Mouse (Mus musculus) hindbrain, embryonic 15.5 days (tissue): ENCODE results near the gene Gm14190. TPM values are rescaled to one million over a fixed set of nuclear protein-coding genes. Genes with fewer than 3 reads are reported as not detected.
"Not testable (repeated sequence)": the region's sequence is repeated elsewhere in the genome, so short reads cannot be mapped to it uniquely, and the experiment has no call there.

Source experiments
- ATAC-seq: fragments of 200-750 bp; cut with Nextera tagmentation; 2 replicates; pipeline ENCODE4 v1.8.0; 2017; ENCODE audit warnings: low read depth, moderate number of reproducible peaks, moderate TSS enrichment; ENCODE audit not compliant: low FRiP score
- H3K27ac ChIP-seq: fragments of 300-500 bp; sonication (generic); replicated peaks from 2 replicates; pipeline ENCODE4 v1.5.1; 2015; ENCODE audit warnings: mild to moderate bottlenecking, inconsistent platforms
- H3K27me3 ChIP-seq: fragments of 300-500 bp; sonication (generic); 2 replicates; pipeline ENCODE4 v1.6.1; 2015; ENCODE audit warnings: control low read depth, inconsistent platforms
- H3K36me3 ChIP-seq: fragments of 300-500 bp; sonication (generic); 2 replicates; pipeline ENCODE4 v1.6.1; 2015; ENCODE audit warnings: control low read depth, inconsistent platforms
- H3K4me1 ChIP-seq: fragments of 300-500 bp; sonication (generic); replicated peaks from 2 replicates; pipeline ENCODE4 v1.6.1; 2015; ENCODE audit warnings: control low read depth, inconsistent platforms
- H3K4me2 ChIP-seq: fragments of 300-500 bp; sonication (generic); 2 replicates; pipeline ENCODE4 v1.6.1; 2015; ENCODE audit warnings: moderate library complexity, mild to moderate bottlenecking, inconsistent platforms
- H3K4me3 ChIP-seq: fragments of 300-500 bp; sonication (generic); 2 replicates; pipeline ENCODE4 v1.5.1; 2015; ENCODE audit warnings: mild to moderate bottlenecking, inconsistent platforms
- H3K9ac ChIP-seq: fragments of 300-500 bp; sonication (generic); 2 replicates; pipeline ENCODE4 v1.6.1; 2015; ENCODE audit warnings: inconsistent platforms
- H3K9me3 ChIP-seq: fragments of 300-500 bp; sonication (generic); 2 replicates; pipeline ENCODE4 v1.6.1; 2016; ENCODE audit warnings: control low read depth, inconsistent platforms
- WGBS: fragments of 180-500 bp; shearing (Covaris S2); methylation state at CpG from one replicate; pipeline ENCODE4 v1.1.7; 2015; 5-methylcytosine and 5-hydroxymethylcytosine counted together
- polyA plus RNA-seq: library from polyadenylated mRNA; unstranded; fragments of >200 nt; fragmentation: Nextera tagmentation; extraction: Ambion mirVana; gene quantifications from 2 replicates; pipeline ENCODE4 v1.2.1, GENCODE M21; 2015

Gene Gm14190
- not detected in 2 replicates for polyA plus RNA-seq

DNA sequence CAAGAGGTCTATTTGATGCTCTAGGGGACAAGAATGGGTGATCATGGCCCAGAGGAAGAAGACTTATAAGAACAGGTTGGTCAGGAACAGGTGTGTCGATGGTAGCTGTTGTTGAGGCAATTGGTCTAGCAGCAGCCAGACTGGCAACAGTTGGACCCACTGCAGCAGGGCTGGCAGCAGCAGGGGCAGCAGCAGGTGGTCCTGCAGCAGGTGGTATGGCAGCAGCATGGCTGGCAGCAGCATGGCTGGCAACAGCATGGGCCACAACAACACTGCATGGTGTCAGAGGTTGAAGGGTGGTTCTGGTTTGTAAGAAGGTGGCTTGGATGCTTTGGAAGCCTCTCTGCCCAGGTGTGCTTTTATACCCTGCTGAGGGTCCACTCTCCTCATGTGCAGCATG lies at the start of gene Gm14190:
Gene Gm14190 (minus strand): TSS at position 278 of the 400 bp plus-strand sequence.
- Histone ChIP-seq H3K27ac (no peak within 1 kb of the TSS), H3K27me3 (no peaks in the 10 kb centered on the region), H3K36me3 (no peaks in the 10 kb centered on the region), H3K4me3 (no peak within 1 kb of the TSS), H3K9me3 (no peaks in the 10 kb centered on the region), H3K9ac (no peak within 1 kb of the TSS), H3K4me2 (no peak within 1 kb of the TSS), H3K4me1 (no peaks in the 10 kb centered on the region)
- WGBS = 83% methylated on average over 1 of the region's 1 CpGs
- ATAC-seq = no peak

DNA sequence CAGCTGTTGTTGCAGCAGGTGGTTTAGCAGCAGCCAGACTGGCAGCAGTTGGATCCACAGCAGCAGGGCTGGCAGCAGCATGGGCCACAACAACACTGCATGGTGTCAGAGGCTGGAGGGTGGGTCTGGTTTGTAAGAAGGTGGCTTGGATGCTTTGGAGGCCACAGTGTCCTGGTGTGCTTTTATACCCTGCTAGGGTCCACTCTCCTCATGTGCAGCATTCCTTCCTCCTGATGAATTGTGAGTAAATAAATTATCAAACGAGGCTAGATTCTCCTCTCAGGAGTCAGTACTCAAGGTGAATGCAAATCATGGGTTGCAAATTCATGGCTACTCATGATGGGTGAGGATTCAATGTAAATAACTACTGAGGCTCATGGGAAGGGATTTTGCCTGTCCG lies 43.6 kb upstream of the Gm14190 start, which contains the start of gene Gm14180:
Gene Gm14180 (minus strand): TSS at position 101 of the 400 bp plus-strand sequence.
- no peak for ATAC-seq
- Histone ChIP-seq H3K4me3 (no peak within 1 kb of the TSS), H3K4me2 (no peak within 1 kb of the TSS), H3K4me1 (no peaks in the 10 kb centered on the region), H3K9ac (no peak within 1 kb of the TSS), H3K27ac (no peak within 1 kb of the TSS), H3K36me3 (no peaks in the 10 kb centered on the region), H3K9me3 (no peaks in the 10 kb centered on the region), H3K27me3 (no peaks in the 10 kb centered on the region)
- 48% methylated on average over 2 of the region's 2 CpGs for WGBS

DNA sequence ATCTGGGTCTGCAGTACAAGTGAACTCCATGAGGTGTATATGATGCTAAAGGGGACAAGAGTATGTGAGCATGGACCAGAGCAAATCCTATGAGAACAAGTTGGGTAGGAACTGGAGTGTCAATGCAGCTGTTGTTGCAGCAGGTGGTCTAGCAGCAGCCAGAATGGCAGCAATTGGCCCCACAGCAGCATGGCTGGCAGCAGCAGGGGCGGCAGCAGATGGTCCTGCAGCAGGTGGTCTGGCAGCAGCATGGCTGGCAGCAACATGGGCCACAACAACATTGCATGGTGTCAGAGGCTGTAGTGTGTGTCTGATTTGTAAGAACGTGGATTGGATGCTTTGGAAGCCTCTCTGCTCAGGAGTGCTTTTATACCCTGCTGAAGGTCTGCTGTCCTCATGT lies 33.5 kb upstream of the Gm14190 start:
- no peak for ATAC-seq
- Histone ChIP-seq H3K4me3 (no peak overlapping the region), H3K4me2 (no peak overlapping the region), H3K27me3 (no peaks in the 10 kb centered on the region), H3K27ac (no peak overlapping the region), H3K9ac (no peak overlapping the region), H3K4me1 (no peaks in the 10 kb centered on the region), H3K36me3 (no peaks in the 10 kb centered on the region), H3K9me3 (no peaks in the 10 kb centered on the region)
- WGBS = 78% methylated on average over 2 of the region's 2 CpGs

DNA sequence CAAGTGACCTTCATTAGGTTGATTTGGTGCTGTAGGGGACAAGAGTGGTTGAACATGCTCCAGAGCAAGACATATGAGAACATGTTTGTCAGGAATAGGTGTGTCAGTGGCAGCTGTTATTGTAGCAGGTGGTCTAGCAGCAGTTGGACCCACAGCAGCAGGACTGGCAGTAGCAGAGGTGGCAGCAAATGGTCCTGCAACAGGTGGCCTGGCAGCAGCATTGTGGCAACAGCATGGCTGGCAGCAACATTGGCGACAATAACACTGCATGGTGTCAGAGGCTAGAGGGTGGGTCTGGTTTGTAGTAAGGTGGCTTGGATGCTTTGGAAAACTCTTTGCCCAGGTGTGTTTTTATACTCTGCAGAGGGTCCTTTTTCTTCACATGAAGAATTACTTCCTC lies 28.2 kb upstream of the Gm14190 start:
- Histone ChIP-seq H3K4me2 (no peak overlapping the region), H3K4me3 (no peak overlapping the region), H3K4me1 (no peaks in the 10 kb centered on the region), H3K36me3 (no peaks in the 10 kb centered on the region), H3K9ac (no peak overlapping the region), H3K27ac (no peak overlapping the region), H3K9me3 (no peaks in the 10 kb centered on the region), H3K27me3 (no peaks in the 10 kb centered on the region)
- WGBS = 94% methylated on average over 1 of the region's 1 CpGs
- ATAC-seq = no peak

DNA sequence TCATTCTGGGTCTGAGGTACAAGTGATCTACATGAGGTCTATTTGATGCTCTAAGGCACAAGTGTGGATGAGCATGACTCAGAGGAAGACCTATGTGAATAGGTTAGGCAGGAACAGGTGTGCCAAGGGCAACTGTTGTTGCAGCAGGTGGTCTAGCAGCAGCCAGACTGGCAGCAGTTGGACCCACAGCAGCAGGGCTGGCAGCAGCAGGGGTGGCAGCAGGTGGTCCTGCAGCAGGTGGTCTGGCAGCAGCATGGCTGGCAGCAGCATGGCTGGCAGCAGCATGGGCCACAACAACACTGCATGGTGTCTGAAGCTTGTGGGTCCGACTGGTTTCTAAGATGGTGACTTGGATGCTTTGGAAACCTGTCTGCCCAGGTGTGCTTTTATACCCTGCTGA lies 5.3 kb downstream of the Gm14190 start:
- not testable (repeated sequence) for H3K4me2 ChIP-seq, H3K27ac ChIP-seq, H3K9me3 ChIP-seq, H3K9ac ChIP-seq, H3K27me3 ChIP-seq, H3K4me1 ChIP-seq, ATAC-seq, H3K4me3 ChIP-seq, H3K36me3 ChIP-seq
- WGBS = 75% methylated on average over 1 of the region's 1 CpGs

DNA sequence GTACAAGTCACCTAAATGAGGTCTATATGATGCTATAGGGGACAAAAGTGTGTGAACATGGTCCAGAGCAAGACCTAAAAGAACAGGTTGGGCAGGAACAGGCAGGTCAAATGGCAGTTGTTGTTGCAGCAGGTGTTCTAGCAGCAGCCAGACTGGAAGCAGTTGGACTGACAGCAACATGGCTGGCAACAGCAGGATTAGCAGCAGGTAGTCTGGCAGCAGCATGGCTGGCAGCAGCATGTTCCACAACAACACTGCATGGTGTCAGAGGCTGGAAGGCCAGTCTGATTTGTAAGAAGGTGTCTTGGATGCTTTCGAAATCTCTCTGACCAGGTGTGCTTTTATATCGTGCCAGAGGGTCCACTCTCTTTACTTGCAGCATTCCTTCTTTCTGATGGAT lies 7.1 kb downstream of the Gm14190 start:
- no peak for ATAC-seq
- no peaks in the 10 kb centered on the region for H3K9me3 ChIP-seq
- 84% methylated on average over 2 of the region's 2 CpGs for WGBS

DNA sequence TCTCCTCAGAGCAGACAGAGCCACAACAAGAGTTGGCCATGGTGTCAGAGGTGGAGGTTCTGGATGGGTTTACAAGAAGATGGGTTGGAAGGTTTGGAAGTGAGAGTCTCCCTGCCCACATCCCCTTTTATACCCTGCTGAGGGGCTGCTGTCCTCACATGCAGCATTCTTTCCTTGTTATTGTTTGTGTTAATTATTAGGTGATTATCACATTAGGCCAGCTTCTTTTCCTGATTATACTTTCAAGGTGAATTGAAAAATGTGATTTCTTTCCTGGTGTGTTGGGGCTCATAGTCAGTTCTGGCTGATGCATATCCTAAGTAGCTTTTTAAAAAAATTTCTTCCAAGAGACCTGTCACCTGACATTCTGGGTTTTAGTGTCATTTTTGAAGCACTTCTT lies 24.7 kb downstream of the Gm14190 start, which contains the start of gene Krtap4-6:
Gene Krtap4-6 (minus strand): TSS at position 101 of the 400 bp plus-strand sequence.
- Histone ChIP-seq H3K36me3 (no peaks in the 10 kb centered on the region), H3K4me3 (no peak within 1 kb of the TSS), H3K9ac (no peak within 1 kb of the TSS), H3K4me2 (no peak within 1 kb of the TSS), H3K9me3 (no peaks in the 10 kb centered on the region), H3K27me3 (no peaks in the 10 kb centered on the region), H3K27ac (no peak within 1 kb of the TSS), H3K4me1 (no peaks in the 10 kb centered on the region)
- ATAC-seq = no peak

More for the DNA sequence above, 7.1 kb downstream of the Gm14190 start:
- H3K36me3 ChIP-seq = no peaks in the 10 kb centered on the region
- no peaks in the 10 kb centered on the region for H3K27me3 ChIP-seq
- no peaks in the 10 kb centered on the region for H3K4me1 ChIP-seq
- H3K27ac ChIP-seq = no peak overlapping the region
- H3K4me2 ChIP-seq = no peak overlapping the region
- no peak overlapping the region for H3K9ac ChIP-seq
- no peak overlapping the region for H3K4me3 ChIP-seq

DNA sequence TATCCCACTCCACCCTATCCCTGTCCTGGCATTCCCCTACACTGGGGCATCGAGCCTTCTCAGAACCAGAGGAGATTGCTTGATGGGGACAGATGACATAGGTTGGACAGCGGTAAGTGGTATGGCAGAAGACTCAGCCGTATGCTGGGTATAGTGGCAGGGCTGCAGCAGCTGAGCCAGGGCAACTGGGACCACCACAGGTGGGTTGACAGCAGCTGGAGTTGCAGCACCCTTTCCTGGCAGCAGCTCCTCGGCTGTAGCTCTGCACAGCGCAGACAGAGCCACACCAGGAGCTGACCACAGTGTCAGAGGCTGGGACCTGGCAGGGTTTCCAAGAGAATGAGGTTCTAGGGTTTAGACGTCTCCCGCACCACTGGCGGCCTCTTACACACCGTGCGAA lies 27.7 kb downstream of the Gm14190 start:
- no peak for ATAC-seq
- 85% methylated on average over 10 of the region's 10 CpGs for WGBS
- no peaks in the 10 kb centered on the region for H3K9me3 ChIP-seq

DNA sequence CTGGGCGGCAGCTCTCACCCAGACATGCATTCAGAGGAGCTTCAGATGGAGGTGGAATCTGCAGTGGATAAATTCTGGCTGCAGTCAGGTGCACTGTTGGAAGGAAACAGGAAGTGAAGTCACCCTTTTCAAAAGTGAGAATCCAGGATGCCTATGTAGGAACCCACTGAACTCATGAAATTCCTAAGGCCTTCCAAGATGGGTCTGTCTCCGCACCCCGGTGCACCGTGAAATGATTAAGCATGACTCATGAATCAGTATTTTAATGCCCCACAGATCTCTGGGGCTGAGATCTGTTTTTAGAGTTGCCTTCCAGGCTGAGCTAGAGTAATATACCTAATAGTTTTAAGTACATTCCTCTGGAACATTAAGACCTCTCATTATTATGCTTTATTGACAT lies 31.3 kb downstream of the Gm14190 start:
- no peak overlapping the region for H3K27ac ChIP-seq
- ATAC-seq = no peak
- no peak overlapping the region for H3K9ac ChIP-seq
- 91% methylated on average over 4 of the region's 4 CpGs for WGBS
- no peak overlapping the region for H3K4me2 ChIP-seq
- H3K4me1 ChIP-seq = no peaks in the 10 kb centered on the region
- no peaks in the 10 kb centered on the region for H3K27me3 ChIP-seq
- no peaks in the 10 kb centered on the region for H3K9me3 ChIP-seq
- no peak overlapping the region for H3K4me3 ChIP-seq
- no peaks in the 10 kb centered on the region for H3K36me3 ChIP-seq

More for the DNA sequence above, 27.7 kb downstream of the Gm14190 start:
- no peaks in the 10 kb centered on the region for H3K27me3 ChIP-seq
- no peaks in the 10 kb centered on the region for H3K4me1 ChIP-seq
- no peak overlapping the region for H3K27ac ChIP-seq
- no peaks in the 10 kb centered on the region for H3K36me3 ChIP-seq
- no peak overlapping the region for H3K4me3 ChIP-seq
- H3K9ac ChIP-seq = no peak overlapping the region
- no peak overlapping the region for H3K4me2 ChIP-seq

DNA sequence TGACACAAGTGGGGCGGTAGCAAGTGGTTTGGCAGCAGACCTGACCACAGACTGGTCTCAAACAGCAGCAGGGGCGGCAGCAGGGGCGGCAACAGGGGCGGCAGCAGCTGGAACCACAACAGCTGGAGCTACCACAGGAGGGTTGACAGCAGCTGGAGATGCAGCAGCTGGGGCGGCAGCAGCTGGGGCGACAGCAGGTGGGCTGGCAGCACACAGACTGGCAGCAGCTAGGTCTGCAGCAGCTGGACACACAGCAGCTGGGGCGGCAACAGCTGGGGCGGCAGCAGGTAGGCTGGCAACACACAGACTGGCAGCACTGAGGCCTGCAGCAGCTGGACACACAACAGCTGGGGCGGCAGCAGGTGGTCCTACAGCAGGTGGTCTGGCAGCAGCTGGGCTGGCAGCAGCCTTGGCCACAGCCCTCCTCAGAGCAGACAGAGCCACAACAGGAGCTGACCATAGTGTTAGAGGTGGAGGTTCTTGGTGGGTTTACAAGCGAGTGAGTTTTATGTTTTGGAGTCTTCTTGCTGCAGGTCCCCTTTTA lies 32.0 kb downstream of the Gm14190 start, which contains the start of gene Gm11563:
Gene Gm11563 (minus strand): TSS at position 494 of the 544 bp plus-strand sequence.
- not testable (repeated sequence) for H3K4me3 ChIP-seq, H3K4me2 ChIP-seq, H3K4me1 ChIP-seq, H3K36me3 ChIP-seq, H3K27ac ChIP-seq, ATAC-seq, H3K27me3 ChIP-seq, H3K9ac ChIP-seq, H3K9me3 ChIP-seq
- 71% methylated on average over 10 of the region's 10 CpGs for WGBS

DNA sequence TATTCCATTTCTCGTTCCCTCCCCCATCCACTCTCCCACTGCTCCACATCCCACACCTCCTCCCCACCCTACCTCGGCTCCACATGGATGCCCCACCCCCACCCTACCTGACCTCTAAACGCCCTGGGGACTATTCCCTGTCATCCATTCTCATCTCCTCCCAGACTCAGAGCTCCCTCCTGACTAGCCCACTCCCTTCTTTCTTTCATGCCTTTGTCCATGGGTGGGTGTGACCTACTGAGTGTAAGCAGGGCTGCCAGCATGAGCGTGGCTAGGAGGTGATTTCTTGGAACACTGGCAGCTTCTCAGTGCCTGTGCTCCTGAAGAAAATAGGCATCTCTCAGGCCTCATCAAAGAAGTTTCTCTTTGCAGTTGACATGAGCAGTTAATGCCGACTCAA lies 33.5 kb downstream of the Gm14190 start:
- H3K4me3 ChIP-seq = no peak overlapping the region
- H3K4me2 ChIP-seq = no peak overlapping the region
- no peak overlapping the region for H3K27ac ChIP-seq
- no peaks in the 10 kb centered on the region for H3K36me3 ChIP-seq
- no peaks in the 10 kb centered on the region for H3K9me3 ChIP-seq
- no peaks in the 10 kb centered on the region for H3K27me3 ChIP-seq
- 43% methylated on average over 5 of the region's 5 CpGs for WGBS
- H3K4me1 ChIP-seq = no peaks in the 10 kb centered on the region
- no peak overlapping the region for H3K9ac ChIP-seq
- ATAC-seq = no peak

DNA sequence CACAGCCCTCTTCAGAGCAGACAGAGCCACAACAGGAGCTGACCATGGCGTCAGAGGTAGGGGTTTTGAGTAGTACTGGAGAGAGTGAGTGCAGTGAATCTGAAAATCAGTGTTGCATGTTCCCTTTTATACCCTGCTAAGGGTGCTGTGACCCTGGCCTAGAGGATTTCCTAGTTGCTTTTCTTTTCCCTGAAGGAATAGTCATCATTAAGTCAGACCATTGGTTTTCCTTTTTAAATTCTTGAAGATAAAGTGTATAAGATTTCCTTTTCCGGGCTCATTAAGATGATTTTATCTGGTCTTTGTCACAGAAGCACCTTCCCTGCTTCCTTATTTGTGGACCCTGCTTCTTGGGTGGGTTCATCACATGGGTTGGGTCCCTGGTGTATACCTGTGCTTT lies 40.4 kb downstream of the Gm14190 start, which contains the start of gene Gm11555:
Gene Gm11555 (minus strand): TSS at position 101 of the 400 bp plus-strand sequence.
- no peaks in the 10 kb centered on the region for H3K4me1 ChIP-seq
- no peaks in the 10 kb centered on the region for H3K36me3 ChIP-seq
- ATAC-seq = no peak
- H3K27ac ChIP-seq = no peak within 1 kb of the TSS
- H3K4me2 ChIP-seq = no peak within 1 kb of the TSS
- WGBS = 88% methylated on average over 2 of the region's 2 CpGs
- H3K4me3 ChIP-seq = no peak within 1 kb of the TSS
- no peaks in the 10 kb centered on the region for H3K9me3 ChIP-seq
- H3K9ac ChIP-seq = no peak within 1 kb of the TSS
- H3K27me3 ChIP-seq = no peaks in the 10 kb centered on the region

DNA sequence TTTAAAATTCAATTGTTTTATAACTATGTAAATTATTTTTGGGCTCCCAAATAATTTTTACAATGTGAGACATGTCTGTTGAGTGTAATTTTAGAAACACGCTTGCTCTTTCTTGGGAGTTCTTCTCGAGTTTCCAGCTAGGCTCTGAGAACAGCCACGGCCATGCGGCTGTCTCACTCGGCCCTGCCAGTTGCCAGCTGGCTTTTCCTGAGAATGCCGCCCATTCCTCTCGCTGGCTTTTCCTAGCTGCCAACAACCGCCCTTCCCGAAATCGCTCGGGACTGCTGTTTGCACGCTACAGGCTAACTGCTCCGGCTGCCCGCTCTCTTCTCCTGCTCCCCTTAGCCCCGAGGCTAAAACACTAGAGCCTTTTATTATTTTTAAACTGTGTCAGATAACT lies 44.1 kb downstream of the Gm14190 start:
- ATAC-seq = no peak
- Histone ChIP-seq H3K4me3 (no peak overlapping the region), H3K27me3 (no peaks in the 10 kb centered on the region), H3K9ac (no peak overlapping the region), H3K27ac (no peak overlapping the region), H3K4me2 (no peak overlapping the region), H3K36me3 (no peaks in the 10 kb centered on the region), H3K4me1 (no peaks in the 10 kb centered on the region), H3K9me3 (no peaks in the 10 kb centered on the region)
- WGBS = 88% methylated on average over 15 of the region's 15 CpGs
